12 mouse cellular contexts compared by ENCODE assay signal in the genomic region with DNA sequence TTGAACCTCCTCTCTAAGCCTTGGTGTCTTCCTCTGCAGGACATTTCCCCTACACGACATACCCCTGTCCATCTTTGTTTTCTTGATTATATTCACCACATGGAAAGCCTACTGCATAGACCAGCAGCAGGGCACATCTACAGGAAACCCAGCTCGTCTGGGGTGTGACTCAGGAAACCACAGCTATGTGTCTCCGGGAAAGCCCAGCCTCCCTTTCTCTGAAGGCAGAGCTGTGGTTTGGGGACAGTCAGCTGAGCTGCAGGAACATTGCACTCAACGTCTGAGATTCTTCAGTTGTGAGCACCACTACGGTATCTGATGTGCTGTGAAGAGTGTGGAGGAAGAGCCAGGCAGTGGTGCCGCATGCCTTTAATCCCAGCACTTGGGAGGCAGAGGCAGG.
DNase-seq lines count a peak whose midpoint lies in the region; ATAC-seq lines count a peak whose summit lies in the region.
"Had no signal": no experiment of that assay in that cellular context is flagged by ENCODE, and none has a peak within 500 bp of the region (broad histone marks: within the 10 kb centered on the region; RNA-seq: fewer than 3 reads in every experiment).

No protein-coding gene starts in this region.

- intact Hi-C loops in heart, postnatal 36 days (cut with DNase I) = no loop called here

- 20% methylated on average over 6 of the region's 6 CpGs for WGBS in liver, embryonic 13.5 days (ENCODE audit: insufficient replicate concordance)
- 42% methylated on average over 6 of the region's 6 CpGs for WGBS in liver, embryonic 11.5 days

- no peak overlapping the region for H3K4me3 ChIP-seq in liver, embryonic 13.5 days (replicated peaks)
- H3K4me3 ChIP-seq in liver, embryonic 11.5 days (ENCODE audit: low read depth, low read length) = no peak overlapping the region
- H3K4me3 ChIP-seq: embryonic facial prominence, embryonic 13.5 days; liver, embryonic 15.5 days had no signal

- peak; percentile 2 for DNase-seq in liver, embryonic 13.5 days
- no peak for DNase-seq in liver, embryonic 11.5 days (ENCODE audit: low spot score)
- peak; percentile 76 for DNase-seq in thymus, postnatal 25 days
- no peak for DNase-seq in heart, postnatal 36 days
- DNase-seq in MN1 (ENCODE audit: low spot score) = no peak
- no peak for DNase-seq in layer of hippocampus, adult 8-10 months (ENCODE audit: low spot score in 2 of 2)
- DNase-seq: gastrocnemius, postnatal 14 days had no signal

- H3K27me3 ChIP-seq in liver, embryonic 13.5 days = no peaks in the 10 kb centered on the region
- no peaks in the 10 kb centered on the region for H3K27me3 ChIP-seq in liver, embryonic 11.5 days (replicated peaks; ENCODE audit: control insufficient read depth, insufficient read depth, low read length)
- H3K27me3 ChIP-seq: embryonic facial prominence, embryonic 13.5 days; liver, embryonic 15.5 days had no signal

- no peak for ATAC-seq in liver, embryonic 13.5 days (ENCODE audit: low read depth)
- no peak for ATAC-seq in liver, embryonic 11.5 days (replicated peaks; ENCODE audit: low FRiP score)
- ATAC-seq in common myeloid progenitor, adult 5-6 weeks (replicated peaks; ENCODE audit: low read depth, poor library complexity, severe bottlenecking) = peak; percentile 100
- ATAC-seq in megakaryocyte-erythroid progenitor cell, adult 5-6 weeks (replicated peaks; ENCODE audit: low FRiP score, low TSS enrichment, poor library complexity, severe bottlenecking) = peak; percentile 81

- no peak overlapping the region for H3K27ac ChIP-seq in liver, embryonic 13.5 days
- H3K27ac ChIP-seq in liver, embryonic 11.5 days (ENCODE audit: low read depth, low read length) = no peak overlapping the region
- H3K27ac ChIP-seq: embryonic facial prominence, embryonic 13.5 days; hindbrain, embryonic 14.5 days; liver, embryonic 15.5 days had no signal

- H3K36me3 ChIP-seq in liver, embryonic 13.5 days = no peaks in the 10 kb centered on the region
- no peaks in the 10 kb centered on the region for H3K36me3 ChIP-seq in liver, embryonic 11.5 days (ENCODE audit: control insufficient read depth, insufficient read depth, low read length)
- H3K36me3 ChIP-seq: embryonic facial prominence, embryonic 13.5 days; liver, embryonic 15.5 days had no signal

- H3K4me2 ChIP-seq in liver, embryonic 13.5 days = no peak overlapping the region
- H3K4me2 ChIP-seq in liver, embryonic 11.5 days = no peak overlapping the region
- H3K4me2 ChIP-seq: embryonic facial prominence, embryonic 13.5 days; hindbrain, embryonic 14.5 days; liver, embryonic 15.5 days had no signal

- H3K4me1 ChIP-seq in liver, embryonic 13.5 days (replicated peaks) = no peaks in the 10 kb centered on the region
- no peaks in the 10 kb centered on the region for H3K4me1 ChIP-seq in liver, embryonic 11.5 days (replicated peaks; ENCODE audit: control insufficient read depth, insufficient read depth, low read length)
- H3K4me1 ChIP-seq: liver, embryonic 15.5 days had no signal

- no peak overlapping the region for H3K9ac ChIP-seq in liver, embryonic 13.5 days
- H3K9ac ChIP-seq in liver, embryonic 11.5 days (ENCODE audit: low read depth, low read length) = no peak overlapping the region
- H3K9ac ChIP-seq: embryonic facial prominence, embryonic 13.5 days; hindbrain, embryonic 14.5 days; liver, embryonic 15.5 days had no signal

- H3K9me3 ChIP-seq in liver, embryonic 13.5 days (replicated peaks) = no peaks in the 10 kb centered on the region
- no peaks in the 10 kb centered on the region for H3K9me3 ChIP-seq in liver, embryonic 11.5 days (ENCODE audit: control insufficient read depth, low read length)
- H3K9me3 ChIP-seq: embryonic facial prominence, embryonic 13.5 days; liver, embryonic 15.5 days had no signal

Comparison
In these comparisons a context has a peak if more than half of its experiments do, and no peak if none do; other contexts are left out.
1. DNase-seq: peak in liver, embryonic 13.5 days (single experiment) and thymus, postnatal 25 days (single experiment); none in liver, embryonic 11.5 days (single experiment), heart, postnatal 36 days (0 of 2), MN1 (single experiment) and layer of hippocampus, adult 8-10 months (0 of 2).
2. ATAC-seq: peak in common myeloid progenitor, adult 5-6 weeks (single experiment) and megakaryocyte-erythroid progenitor cell, adult 5-6 weeks (single experiment); none in liver, embryonic 13.5 days (single experiment) and liver, embryonic 11.5 days (single experiment).